Mouse (Mus musculus): ENCODE data around the gene Mat2a.

DNA sequence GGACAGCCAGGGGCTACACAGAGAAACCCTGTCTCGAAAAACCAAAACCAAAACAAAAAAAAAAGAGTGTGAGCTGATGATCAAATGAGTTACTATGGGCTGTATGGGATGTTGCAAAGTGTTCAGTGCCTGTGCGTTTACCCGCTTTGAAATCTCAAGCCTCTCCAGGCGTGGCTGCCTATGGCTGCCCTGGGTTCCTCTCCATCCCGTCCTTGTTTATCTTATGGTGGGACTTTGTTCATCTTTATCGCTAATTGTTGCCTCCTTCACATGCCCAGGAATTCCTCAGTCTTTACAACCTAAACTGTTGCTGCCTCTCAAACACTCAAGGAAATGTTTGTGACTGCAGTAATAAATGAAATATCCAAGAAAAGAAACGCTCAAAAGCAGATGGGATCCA lies 19.1 kb upstream of the Mat2a start:
- TF ChIP-seq POLR2A (IDR thresholded peaks at IDR 0.05; ENCODE audit: control insufficient read depth, extremely low read depth, insufficient read depth, low read length, poor library complexity) (no peak), CTCF (IDR thresholded peaks at IDR 0.05; ENCODE audit: borderline replicate concordance, control insufficient read depth, extremely low read depth, insufficient read depth, low read length, poor library complexity) (no peak)
